ENCODE assay signal across 8 mouse cellular contexts in genomic region chr1:170174814-170175332, GRCm38 (mm10). TPM values are rescaled to one million over a fixed set of nuclear protein-coding genes. Genes with fewer than 3 reads are reported as not detected.
DNase-seq lines count a peak whose midpoint lies in the region; ATAC-seq lines count a peak whose summit lies in the region.

Gene Uap1 (minus strand): TSS chr1:170174957.

- no peaks in the 10 kb centered on the region for H3K27me3 ChIP-seq in heart, embryonic 14.5 days (ENCODE audit: control insufficient read depth, insufficient read depth, low read length)
- H3K27me3 ChIP-seq in liver, embryonic 13.5 days, result no peaks in the 10 kb centered on the region
- H3K27me3 ChIP-seq in stomach, embryonic 16.5 days (ENCODE audit: control insufficient read depth, insufficient read depth, low read length), result no peaks in the 10 kb centered on the region

- peak within 1 kb of the TSS; percentile 88 for H3K27ac ChIP-seq in heart, embryonic 14.5 days (replicated peaks in 1 of 2; ENCODE audit: control insufficient read depth in 1 of 2, insufficient read depth in 1 of 2, low read depth in 2 of 2, low read length in 2 of 2)
- peak within 1 kb of the TSS; percentile 95 for H3K27ac ChIP-seq in liver, embryonic 13.5 days
- peak within 1 kb of the TSS; percentile 93 for H3K27ac ChIP-seq in stomach, embryonic 16.5 days (ENCODE audit: low read length)

- DNase-seq in c-Kit-negative CD71-positive TER-119-positive erythroid progenitor cells, embryonic 14.5 days (ENCODE audit: low read depth, low spot score), result peak; percentile 96
- DNase-seq in fibroblast of lung, adult 2 months (ENCODE audit: low read depth), result peak; percentile 97
- DNase-seq in kidney, postnatal 14 days, result peak; percentile 99
- peak; percentile 84 for DNase-seq in liver, embryonic 13.5 days
- peak; percentile 97 for DNase-seq in neural tube, embryonic 10.5 days (ENCODE audit: extremely low spot score, low spot score)

- peak; percentile 90 for ATAC-seq in CD4-positive, CD25-positive, alpha-beta regulatory T cell, adult 4 months
- peak; percentile 99 for ATAC-seq in heart, embryonic 14.5 days (ENCODE audit: insufficient number of reproducible peaks, insufficient read depth, low FRiP score, low read depth)
- peak; percentile 96 for ATAC-seq in liver, embryonic 13.5 days (ENCODE audit: low read depth)
- peak; percentile 99 for ATAC-seq in stomach, embryonic 16.5 days (ENCODE audit: insufficient read depth, low FRiP score)

- peak within 1 kb of the TSS; percentile 88 to 95 for H3K4me3 ChIP-seq in heart, embryonic 14.5 days (ENCODE audit: control insufficient read depth in 1 of 2, insufficient read depth in 1 of 2, low read depth in 1 of 2, low read length in 2 of 2)
- H3K4me3 ChIP-seq in liver, embryonic 13.5 days (replicated peaks), result peak within 1 kb of the TSS; percentile 92
- H3K4me3 ChIP-seq in stomach, embryonic 16.5 days (replicated peaks; ENCODE audit: low read length), result peak within 1 kb of the TSS; percentile 94

- H3K9me3 ChIP-seq in heart, embryonic 14.5 days (ENCODE audit: control insufficient read depth, low read length), result no peaks in the 10 kb centered on the region
- H3K9me3 ChIP-seq in liver, embryonic 13.5 days (replicated peaks), result no peaks in the 10 kb centered on the region
- H3K9me3 ChIP-seq in stomach, embryonic 16.5 days (replicated peaks; ENCODE audit: control insufficient read depth, low read length), result no peaks in the 10 kb centered on the region

- peak within 1 kb of the TSS; percentile 85 for H3K4me2 ChIP-seq in heart, embryonic 14.5 days (ENCODE audit: low read length)
- peak within 1 kb of the TSS; percentile 88 for H3K4me2 ChIP-seq in liver, embryonic 13.5 days
- peak within 1 kb of the TSS; percentile 75 for H3K4me2 ChIP-seq in stomach, embryonic 16.5 days (ENCODE audit: low read depth, low read length)

- WGBS in heart, embryonic 14.5 days, result 1% methylated on average over 51 of the region's 52 CpGs
- under 1% methylated on average over 52 of the region's 52 CpGs for WGBS in liver, embryonic 13.5 days (ENCODE audit: insufficient replicate concordance)
- WGBS in stomach, embryonic 16.5 days, result under 1% methylated on average over 52 of the region's 52 CpGs

- peaks cover 3 to 23% of the 10 kb centered on the region in 2 experiments for H3K4me1 ChIP-seq in heart, embryonic 14.5 days (ENCODE audit: control insufficient read depth in 2 of 2, insufficient read depth in 2 of 2, low read length in 2 of 2)
- peaks cover 41% of the 10 kb centered on the region for H3K4me1 ChIP-seq in liver, embryonic 13.5 days (replicated peaks)
- H3K4me1 ChIP-seq in stomach, embryonic 16.5 days (ENCODE audit: control insufficient read depth, insufficient read depth, low read length), result peaks cover 7% of the 10 kb centered on the region; the same call in 1 of the 2 replicates

- no peaks in the 10 kb centered on the region for H3K36me3 ChIP-seq in heart, embryonic 14.5 days (ENCODE audit: control insufficient read depth, insufficient read depth, low read length)
- no peaks in the 10 kb centered on the region for H3K36me3 ChIP-seq in liver, embryonic 13.5 days
- H3K36me3 ChIP-seq in stomach, embryonic 16.5 days (ENCODE audit: control insufficient read depth, insufficient read depth, low read length), result no peaks in the 10 kb centered on the region

- peak within 1 kb of the TSS; percentile 88 for H3K9ac ChIP-seq in heart, embryonic 14.5 days (ENCODE audit: low read length)
- H3K9ac ChIP-seq in liver, embryonic 13.5 days, result peak within 1 kb of the TSS; percentile 92
- peak within 1 kb of the TSS; percentile 92 for H3K9ac ChIP-seq in stomach, embryonic 16.5 days (ENCODE audit: low read length)

RNA-seq across cellular contexts. Expression of gene Uap1, which starts in this region (rescaled TPM):
- 10 to 100 TPM; 12.9 to 18.1 TPM for polyA plus RNA-seq in CD4-positive, CD25-positive, alpha-beta regulatory T cell, adult 4 months (2017; shearing (Covaris generic))
- polyA plus RNA-seq in heart, embryonic 14.5 days (2014; fragmentation: Nextera tagmentation; extraction: Ambion mirVana), result 44.4 and 45.6 TPM in 2 replicates
- 34.8 and 41.5 TPM in 2 replicates for polyA plus RNA-seq in liver, embryonic 13.5 days (2015; fragmentation: Nextera tagmentation; extraction: Ambion mirVana)
- polyA plus RNA-seq in stomach, embryonic 16.5 days (2015; fragmentation: Nextera tagmentation; extraction: Ambion mirVana), result 58.9 and 64.0 TPM in 2 replicates

Comparison
In these comparisons a context has a peak if more than half of its experiments do, and no peak if none do; other contexts are left out.
1. Peak in every context shown above with its lines: DNase-seq, ATAC-seq, H3K4me3 ChIP-seq and H3K27ac ChIP-seq.